Mouse (Mus musculus) hindbrain, embryonic 10.5 days (tissue): ENCODE measurements around the gene Pigx. TPM values are rescaled to one million over a fixed set of nuclear protein-coding genes. Genes with fewer than 3 reads are reported as not detected.

Experiments
- DNase-seq: peaks from one replicate; pipeline ENCODE4 v3.0.0-alpha.2; 2017; ENCODE audit warnings: low spot score
- H3K27ac ChIP-seq: fragments of 300-500 bp; sonication (generic); 2 replicates; pipeline ENCODE4 v1.5.1; 2016; ENCODE audit warnings: mild to moderate bottlenecking, moderate library complexity
- H3K27me3 ChIP-seq: fragments of 300-500 bp; sonication (generic); 2 replicates; pipeline ENCODE4 v1.6.1; 2016; ENCODE audit warnings: mild to moderate bottlenecking; ENCODE audit not compliant: poor library complexity, insufficient read depth, severe bottlenecking
- H3K36me3 ChIP-seq: fragments of 300-500 bp; sonication (generic); 2 replicates; pipeline ENCODE4 v1.6.1; 2016; ENCODE audit warnings: mild to moderate bottlenecking, moderate library complexity
- H3K4me1 ChIP-seq: fragments of 300-500 bp; sonication (generic); replicated peaks from 2 replicates; pipeline ENCODE4 v1.6.1; 2016; ENCODE audit warnings: mild to moderate bottlenecking
- H3K4me3 ChIP-seq: fragments of 300-500 bp; sonication (generic); 2 replicates; pipeline ENCODE4 v1.5.1; 2016; ENCODE audit warnings: mild to moderate bottlenecking, moderate library complexity
- H3K9me3 ChIP-seq: fragments of 300-500 bp; sonication (generic); 2 replicates; pipeline ENCODE4 v1.6.1; 2016; ENCODE audit warnings: mild to moderate bottlenecking, moderate library complexity
- WGBS: fragments of 180-500 bp; shearing (Covaris S2); methylation state at CpG from one replicate; pipeline ENCODE4 v1.1.7; 2016; 5-methylcytosine and 5-hydroxymethylcytosine counted together
- polyA plus RNA-seq: library from polyadenylated mRNA; unstranded; fragments of >200 nt; fragmentation: Nextera tagmentation; extraction: Ambion mirVana; gene quantifications from 2 replicates; pipeline ENCODE4 v1.2.1, GENCODE M21; 2016

Pigx gene
- 149 and 159 TPM in 2 replicates for polyA plus RNA-seq

DNA sequence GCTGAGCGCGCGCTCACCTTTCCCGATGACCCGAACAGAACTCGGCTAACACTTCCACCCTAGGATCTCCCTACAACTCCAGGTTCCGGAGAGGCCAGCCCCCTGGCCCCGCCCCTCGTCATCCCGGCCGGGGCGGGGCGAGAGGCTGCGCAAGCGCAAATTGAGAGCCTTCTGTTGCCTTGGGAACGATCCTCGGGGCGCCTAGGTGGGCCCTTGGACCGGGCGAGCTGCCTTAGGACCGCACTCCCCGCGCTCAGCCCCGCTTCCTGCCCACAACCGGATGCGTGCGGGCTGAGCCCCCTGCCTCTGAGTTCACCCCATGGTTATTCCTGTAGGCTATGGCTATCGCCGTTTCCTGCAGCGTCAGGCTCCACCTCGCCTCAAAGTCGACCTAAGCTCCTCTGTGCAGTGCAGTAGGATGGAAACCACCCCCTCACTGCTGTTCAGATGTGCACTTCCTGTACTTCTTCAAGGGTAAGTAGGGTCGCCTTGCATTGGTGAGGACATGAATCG is at the start of gene Pigx, which contains the start of gene Cep19:
Gene Pigx, minus strand, starts transcription at position 103 of the 513 bp plus-strand sequence.
Gene Cep19, plus strand, starts transcription at position 163 of the 513 bp plus-strand sequence.
- Histone ChIP-seq H3K9me3 (no peaks in the 10 kb centered on the region), H3K27ac (peak within 1 kb of the TSS; percentile 94), H3K4me3 (peak within 1 kb of the TSS; percentile 86), H3K4me1 (peaks cover 23% of the 10 kb centered on the region), H3K27me3 (no peaks in the 10 kb centered on the region), H3K36me3 (peaks cover 45% of the 10 kb centered on the region)
- under 1% methylated on average over 34 of the region's 34 CpGs for WGBS
- peak; percentile 93 for DNase-seq

DNA sequence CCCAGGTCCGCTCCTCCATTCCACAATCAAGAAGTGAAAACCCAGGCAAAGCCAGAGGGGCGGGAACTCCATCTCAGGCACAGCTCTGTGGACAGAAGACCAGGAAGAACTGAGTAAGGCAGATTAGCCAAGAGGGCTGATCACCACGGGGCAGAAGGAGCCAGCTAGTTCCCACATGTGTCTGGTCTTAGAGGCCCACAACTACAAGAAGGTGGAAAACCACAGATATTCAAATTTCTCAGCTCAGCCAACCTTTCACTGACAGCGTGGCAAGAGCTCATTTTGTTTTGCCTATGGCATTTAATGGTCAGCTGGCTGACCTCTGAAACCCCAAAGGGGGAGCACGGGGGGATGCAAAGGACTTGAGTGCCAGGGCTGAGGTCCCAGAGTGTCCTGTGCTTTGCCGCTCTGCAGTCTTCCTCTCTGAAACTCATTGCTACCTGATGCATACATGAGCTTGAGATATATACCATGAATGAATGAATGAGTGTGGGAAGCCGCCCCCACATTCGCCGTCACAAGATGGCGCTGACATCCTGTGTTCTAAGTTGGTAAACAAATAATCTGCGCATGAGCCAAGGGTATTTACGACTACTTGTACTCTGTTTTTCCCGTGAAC is 48.2 kb upstream of the Pigx start:
- Histone ChIP-seq H3K27ac (no peak overlapping the region), H3K36me3 (peaks cover 21% of the 10 kb centered on the region), H3K9me3 (peaks cover 14% of the 10 kb centered on the region; the same call in 1 of the 2 replicates), H3K4me3 (0 out of 2 replicates have a peak overlapping the region, but pooled peaks have one; percentile 26), H3K4me1 (no peaks in the 10 kb centered on the region), H3K27me3 (no peaks in the 10 kb centered on the region)
- peak; percentile 29 for DNase-seq
- 57% methylated on average over 12 of the region's 13 CpGs for WGBS

DNA sequence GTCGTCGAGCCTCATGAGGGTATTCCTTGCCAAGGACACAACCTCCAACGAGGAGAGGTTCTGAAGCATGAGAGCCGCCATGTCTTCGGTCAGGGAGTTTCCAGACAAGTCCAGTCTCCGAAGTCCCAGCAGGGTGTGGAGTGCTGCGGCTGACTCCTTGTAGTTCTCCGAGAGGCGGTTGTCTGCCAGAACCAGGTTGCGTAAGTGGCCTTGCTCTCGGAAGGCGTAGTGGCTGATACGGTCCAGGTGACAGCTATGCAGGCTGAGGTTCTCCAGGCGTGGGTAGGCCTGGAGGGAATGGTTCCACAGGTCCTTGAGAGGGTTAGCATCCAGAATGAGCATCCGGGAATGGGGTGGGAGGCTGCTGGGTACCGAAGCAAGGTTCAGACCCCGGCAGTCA is 45.1 kb upstream of the Pigx start:
- WGBS = 93% methylated on average over 17 of the region's 17 CpGs
- no peaks in the 10 kb centered on the region for H3K4me1 ChIP-seq
- no peaks in the 10 kb centered on the region for H3K27me3 ChIP-seq
- H3K4me3 ChIP-seq = no peak overlapping the region
- H3K36me3 ChIP-seq = peaks cover 21% of the 10 kb centered on the region
- peaks cover 14% of the 10 kb centered on the region; the same call in 1 of the 2 replicates for H3K9me3 ChIP-seq
- no peak overlapping the region for H3K27ac ChIP-seq
- no peak for DNase-seq

DNA sequence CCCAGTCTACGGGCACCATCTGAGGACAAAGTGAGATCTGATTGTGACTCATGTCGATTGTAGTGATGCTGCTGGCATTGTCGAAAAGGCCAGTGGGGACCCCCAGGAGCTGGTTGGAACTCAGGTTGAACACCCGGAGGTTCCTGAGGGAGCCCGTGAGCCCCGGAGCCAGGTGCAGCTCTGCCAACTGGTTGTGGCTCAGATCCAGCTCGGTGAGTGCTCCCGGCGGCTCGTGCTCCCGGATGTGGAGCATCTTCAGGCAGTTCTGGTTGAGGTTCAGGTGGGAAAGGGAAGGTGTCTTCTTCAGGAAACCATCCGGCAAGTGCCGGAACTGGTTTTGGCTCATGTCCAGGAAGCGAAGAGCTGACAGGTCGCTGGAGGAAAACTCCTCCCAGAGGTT is 44.2 kb upstream of the Pigx start:
- Histone ChIP-seq H3K4me1 (no peaks in the 10 kb centered on the region), H3K4me3 (no peak overlapping the region), H3K36me3 (peaks cover 21% of the 10 kb centered on the region), H3K9me3 (peaks cover 14% of the 10 kb centered on the region; the same call in 1 of the 2 replicates), H3K27ac (no peak overlapping the region), H3K27me3 (no peaks in the 10 kb centered on the region)
- DNase-seq = no peak
- 94% methylated on average over 15 of the region's 15 CpGs for WGBS

DNA sequence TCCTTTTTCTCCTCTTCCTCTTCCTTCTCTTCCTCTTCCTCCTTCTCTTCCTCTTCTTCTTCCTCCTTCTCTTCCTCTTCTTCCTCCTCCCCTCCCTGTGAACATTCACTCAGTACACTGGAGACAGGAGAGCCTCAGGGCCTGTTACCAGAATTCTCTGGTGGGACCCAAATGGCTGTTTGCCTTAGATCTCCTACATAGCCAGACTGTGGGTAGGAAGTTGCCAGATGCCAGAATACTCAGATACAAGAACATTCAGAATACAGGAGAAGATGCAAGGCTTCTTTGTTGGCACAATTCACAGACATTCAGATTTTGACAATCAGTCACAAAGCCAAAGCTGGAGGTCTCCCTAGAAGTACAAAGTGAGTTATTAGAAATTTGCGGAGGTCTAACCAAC is 39.4 kb upstream of the Pigx start:
- Histone ChIP-seq H3K27me3 (no peaks in the 10 kb centered on the region), H3K4me1 (no peaks in the 10 kb centered on the region), H3K4me3 (no peak overlapping the region), H3K27ac (no peak overlapping the region), H3K9me3 (peaks cover 10% of the 10 kb centered on the region; the same call in 1 of the 2 replicates), H3K36me3 (peaks cover 13% of the 10 kb centered on the region)
- WGBS = 90% methylated on average over 1 of the region's 1 CpGs
- no peak for DNase-seq

DNA sequence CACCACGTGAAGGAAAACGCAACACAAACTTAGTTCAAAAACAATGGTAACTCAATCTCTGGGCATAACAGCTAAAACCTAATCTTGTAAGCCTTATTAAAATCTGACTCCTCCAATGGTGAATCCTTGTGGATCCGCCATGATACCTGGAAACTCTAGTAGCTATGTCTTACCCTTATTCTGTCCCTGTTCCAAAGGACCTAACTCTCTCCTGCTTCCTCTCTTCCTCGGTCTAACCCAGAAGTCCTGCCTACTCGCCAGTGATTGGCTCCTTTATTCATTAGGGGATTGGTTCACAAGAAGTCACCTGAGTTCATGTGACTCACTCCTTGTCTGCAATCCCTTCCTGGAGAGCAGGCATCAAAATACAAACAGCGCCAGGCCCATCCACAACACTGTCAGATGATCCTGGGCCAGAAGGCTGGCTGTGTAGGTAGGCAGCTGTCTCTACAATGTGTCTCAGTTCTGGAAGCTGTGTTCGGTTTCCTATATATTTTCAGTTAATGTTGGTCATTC is 36.4 kb upstream of the Pigx start:
- Histone ChIP-seq H3K27me3 (no peaks in the 10 kb centered on the region), H3K4me1 (no peaks in the 10 kb centered on the region), H3K4me3 (no peak overlapping the region), H3K36me3 (no peaks in the 10 kb centered on the region), H3K9me3 (no peaks in the 10 kb centered on the region), H3K27ac (no peak overlapping the region)
- no peak for DNase-seq
- 78% methylated on average over 7 of the region's 7 CpGs for WGBS

DNA sequence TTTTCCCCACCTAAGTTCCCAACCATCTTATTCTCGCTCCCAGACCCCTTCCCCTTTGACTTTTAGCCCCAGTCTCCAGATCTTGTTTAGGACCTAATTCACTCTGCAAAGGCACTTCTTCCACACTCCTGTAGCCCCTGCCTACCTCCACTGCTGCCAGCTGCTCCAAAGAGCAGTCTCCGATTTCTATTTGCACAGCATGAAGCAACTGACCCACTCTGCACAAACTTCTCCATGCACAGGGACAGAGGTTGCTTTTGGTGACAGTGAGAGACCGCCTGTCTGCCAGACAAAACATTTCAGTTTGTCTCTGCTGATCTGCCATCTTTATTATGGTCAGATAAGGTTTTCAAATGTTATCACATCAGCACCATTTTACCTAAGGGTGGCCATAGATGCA is 33.6 kb upstream of the Pigx start:
- no peak for DNase-seq
- no peaks in the 10 kb centered on the region for H3K36me3 ChIP-seq
- no peak overlapping the region for H3K4me3 ChIP-seq
- H3K9me3 ChIP-seq = no peaks in the 10 kb centered on the region
- no peak overlapping the region for H3K27ac ChIP-seq
- WGBS = 77% methylated on average over 3 of the region's 3 CpGs
- H3K27me3 ChIP-seq = no peaks in the 10 kb centered on the region
- no peaks in the 10 kb centered on the region for H3K4me1 ChIP-seq

DNA sequence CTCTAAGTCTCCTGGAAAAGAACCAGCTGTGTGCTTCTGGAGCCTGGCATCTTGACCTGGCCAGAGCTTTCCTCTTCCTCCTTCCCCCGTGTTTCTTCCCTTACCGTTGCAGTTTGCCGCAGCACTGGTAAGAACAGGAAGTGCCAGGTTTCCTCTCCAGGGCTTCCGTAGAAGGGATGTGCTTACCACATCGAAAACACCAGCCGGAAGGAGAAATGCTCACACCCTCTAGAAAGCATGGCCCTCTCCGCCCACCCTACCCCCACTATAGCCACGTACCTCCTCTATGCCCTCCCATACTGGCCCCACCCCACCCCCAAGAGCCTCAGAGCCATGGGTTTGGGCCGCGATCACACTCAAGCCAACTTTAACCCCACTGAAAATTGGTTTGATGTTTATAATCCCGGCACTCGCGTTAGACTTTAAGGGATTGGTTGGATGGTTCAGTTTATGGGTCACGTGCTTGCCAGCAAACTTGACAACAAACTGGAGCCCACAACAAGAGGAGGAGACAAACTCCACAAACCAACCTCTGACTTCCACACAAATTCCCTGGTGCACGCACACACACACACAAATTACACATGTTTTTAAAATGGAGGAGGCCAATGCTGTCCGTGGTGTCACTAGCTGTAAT is 30.8 kb upstream of the Pigx start:
- H3K36me3 ChIP-seq = no peaks in the 10 kb centered on the region
- H3K9me3 ChIP-seq = no peaks in the 10 kb centered on the region
- WGBS = 75% methylated on average over 16 of the region's 16 CpGs
- no peak overlapping the region for H3K4me3 ChIP-seq
- no peaks in the 10 kb centered on the region for H3K27me3 ChIP-seq
- H3K4me1 ChIP-seq = no peaks in the 10 kb centered on the region
- no peak for DNase-seq
- H3K27ac ChIP-seq = no peak overlapping the region

DNA sequence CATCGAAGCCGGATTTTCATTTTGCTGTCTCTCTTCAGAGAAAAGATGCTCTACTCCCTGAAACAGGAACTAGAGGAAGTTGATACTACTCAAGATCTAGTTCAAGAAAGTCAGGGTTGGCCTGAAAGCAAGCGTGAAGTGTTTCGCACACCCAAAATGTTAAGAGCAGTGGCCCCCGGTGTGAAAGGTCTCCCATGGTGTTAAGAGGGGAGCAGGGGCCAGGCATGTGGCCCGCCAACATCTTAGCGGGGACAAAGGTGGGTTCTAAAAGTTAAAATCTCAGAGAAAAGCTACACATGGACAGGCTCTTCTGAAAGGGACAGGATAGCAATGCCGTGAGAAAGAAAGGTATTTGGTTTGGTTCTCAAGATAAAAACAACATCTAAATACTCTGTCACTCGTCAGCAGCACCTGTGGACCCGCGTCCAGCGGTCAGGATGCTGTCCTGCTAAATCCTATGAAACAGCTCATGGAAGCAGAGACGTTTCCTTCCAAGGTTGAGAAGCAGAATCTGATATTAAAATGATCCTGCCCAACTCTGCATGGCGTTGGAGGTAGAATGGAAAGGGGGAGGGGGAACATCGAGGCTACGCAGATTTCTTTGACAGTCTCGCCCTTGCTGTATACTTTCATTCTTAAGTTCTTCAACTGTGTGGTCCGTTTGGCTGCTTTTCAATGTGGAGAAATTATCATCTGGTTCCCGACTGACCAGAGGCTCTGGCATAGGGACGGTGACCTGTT is 30.1 kb upstream of the Pigx start:
- H3K4me1 ChIP-seq = no peaks in the 10 kb centered on the region
- no peak overlapping the region for H3K27ac ChIP-seq
- H3K9me3 ChIP-seq = no peaks in the 10 kb centered on the region
- DNase-seq = no peak
- 82% methylated on average over 20 of the region's 20 CpGs for WGBS
- no peak overlapping the region for H3K4me3 ChIP-seq
- no peaks in the 10 kb centered on the region for H3K27me3 ChIP-seq
- no peaks in the 10 kb centered on the region for H3K36me3 ChIP-seq

DNA sequence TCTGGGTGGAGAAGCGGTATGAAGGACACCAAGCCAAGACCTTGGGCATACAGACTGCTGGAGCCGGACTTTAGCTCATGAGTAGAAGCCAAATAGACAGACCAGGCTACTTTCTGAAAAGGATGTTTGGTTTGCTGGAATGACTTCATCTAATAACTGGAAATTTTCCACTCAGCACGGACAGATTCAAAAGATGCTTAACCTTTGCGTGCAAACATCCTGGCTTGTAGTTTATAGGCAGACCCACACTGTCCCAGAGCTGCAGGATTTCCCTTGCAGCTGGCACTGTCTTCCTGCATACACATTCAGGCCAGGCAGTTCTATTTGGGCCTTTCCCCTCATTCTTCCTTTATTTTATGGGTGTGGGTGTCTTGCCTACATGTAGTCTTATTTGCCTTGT is 27.5 kb upstream of the Pigx start:
- no peaks in the 10 kb centered on the region for H3K4me1 ChIP-seq
- H3K36me3 ChIP-seq = no peaks in the 10 kb centered on the region
- H3K9me3 ChIP-seq = no peaks in the 10 kb centered on the region
- H3K27me3 ChIP-seq = no peaks in the 10 kb centered on the region
- no peak overlapping the region for H3K4me3 ChIP-seq
- no peak overlapping the region for H3K27ac ChIP-seq
- no peak for DNase-seq
- WGBS = 94% methylated on average over 4 of the region's 4 CpGs

DNA sequence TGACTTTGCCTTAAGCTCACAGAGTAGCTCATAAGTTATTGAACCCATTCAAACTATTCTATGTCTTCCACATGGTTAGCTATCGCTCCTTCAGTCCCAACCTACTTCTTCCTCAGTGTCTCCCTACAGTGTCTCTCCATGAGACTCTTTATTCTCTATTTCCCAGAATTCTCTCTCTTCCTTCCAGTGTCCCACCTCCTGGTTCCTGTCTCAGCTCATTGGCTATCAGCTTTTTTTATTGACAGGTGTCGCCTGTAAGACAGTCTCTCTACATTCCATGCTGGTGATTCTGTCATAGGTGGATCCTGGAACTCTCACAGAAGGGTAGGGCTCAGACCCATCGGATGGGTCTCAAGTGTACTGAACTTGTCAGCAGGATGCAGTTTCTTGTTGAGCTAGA is 25.8 kb upstream of the Pigx start:
- DNase-seq = no peak
- no peaks in the 10 kb centered on the region for H3K27me3 ChIP-seq
- no peak overlapping the region for H3K4me3 ChIP-seq
- WGBS = 89% methylated on average over 3 of the region's 3 CpGs
- H3K4me1 ChIP-seq = no peaks in the 10 kb centered on the region
- H3K9me3 ChIP-seq = no peaks in the 10 kb centered on the region
- H3K27ac ChIP-seq = no peak overlapping the region
- no peaks in the 10 kb centered on the region for H3K36me3 ChIP-seq

DNA sequence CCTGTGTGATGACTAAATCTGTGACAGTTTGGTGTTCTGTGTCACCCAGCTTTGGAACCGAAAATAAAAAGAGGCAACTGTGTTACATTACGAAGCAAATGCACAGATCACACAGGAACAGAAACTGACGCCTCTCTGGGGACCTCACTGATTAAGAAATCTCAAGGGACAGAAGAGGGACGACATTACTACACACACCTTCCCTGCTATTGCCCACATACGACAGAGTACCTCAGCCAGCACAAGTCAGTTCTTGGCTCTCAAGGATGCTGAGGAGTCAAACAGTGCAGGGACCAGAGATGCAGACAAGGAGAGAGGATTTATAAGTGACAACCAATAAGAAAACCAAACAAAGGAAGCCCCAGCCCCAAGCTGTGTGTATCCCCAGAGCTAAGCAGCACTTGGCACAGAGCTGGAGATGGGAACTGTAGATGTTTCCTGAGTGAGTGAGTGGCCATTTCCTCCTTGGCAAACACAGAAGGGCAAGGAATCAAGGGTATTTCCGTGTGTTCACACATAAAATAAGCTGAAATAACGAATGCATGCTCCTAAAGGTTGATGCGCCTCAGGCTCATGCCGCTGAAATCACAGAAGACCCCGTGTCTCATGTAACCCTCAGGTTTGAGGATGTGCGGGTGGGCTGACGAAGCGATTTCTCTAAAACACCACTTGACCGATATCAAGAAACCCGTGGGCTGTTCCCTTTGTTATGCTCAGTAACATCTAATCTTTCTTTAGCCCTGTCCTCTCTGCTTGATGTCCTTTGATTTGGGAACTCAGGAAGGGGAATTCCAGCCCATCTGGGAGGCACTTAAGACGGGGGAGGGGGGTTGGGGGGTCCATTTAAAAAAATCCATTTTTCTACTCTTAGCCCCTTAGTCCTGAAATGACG is 25.1 kb upstream of the Pigx start:
- 75% methylated on average over 17 of the region's 17 CpGs for whole genome bisulfite sequencing
- Histone ChIP-seq H3K27ac (no peak overlapping the region), H3K4me1 (no peaks in the 10 kb centered on the region), H3K4me3 (no peak overlapping the region), H3K36me3 (no peaks in the 10 kb centered on the region), H3K9me3 (no peaks in the 10 kb centered on the region), H3K27me3 (no peaks in the 10 kb centered on the region)
- no peak for DNase-seq
